Mouse (Mus musculus) forebrain, embryonic 11.5 days (tissue): ENCODE measurements around the gene Ddx41. TPM values are rescaled to one million over a fixed set of nuclear protein-coding genes. Genes with fewer than 3 reads are reported as not detected.
"Not testable (repeated sequence)": the region's sequence is repeated elsewhere in the genome, so short reads cannot be mapped to it uniquely, and the experiment has no call there.

ENCODE experiments used
- ATAC-seq: fragments of 200-750 bp; cut with Nextera tagmentation; replicated peaks from 2 replicates; pipeline ENCODE4 v1.8.0; 2017; ENCODE audit warnings: moderate TSS enrichment; ENCODE audit not compliant: low FRiP score
- DNase-seq: peaks from one replicate; pipeline ENCODE4 v3.0.0-alpha.2; 2017; ENCODE audit warnings: low spot score
- H3K27ac ChIP-seq: fragments of 300-500 bp; sonication (generic); 2 replicates; pipeline ENCODE4 v1.5.1; 2014; ENCODE audit warnings: low read depth, low read length
- H3K27me3 ChIP-seq: fragments of 300-500 bp; sonication (generic); 2 replicates; pipeline ENCODE4 v1.6.1; 2014; ENCODE audit warnings: mild to moderate bottlenecking, low read length, mixed read lengths; ENCODE audit not compliant: control insufficient read depth, insufficient read depth
- H3K36me3 ChIP-seq: fragments of 300-500 bp; sonication (generic); 2 replicates; pipeline ENCODE4 v1.6.1; 2014; ENCODE audit warnings: mild to moderate bottlenecking, low read length, moderate library complexity, mixed read lengths; ENCODE audit not compliant: control insufficient read depth, insufficient read depth
- H3K4me1 ChIP-seq: fragments of 300-500 bp; sonication (generic); replicated peaks from 2 replicates; pipeline ENCODE4 v1.6.1; 2014; ENCODE audit warnings: low read length, mixed read lengths; ENCODE audit not compliant: control insufficient read depth, insufficient read depth
- H3K4me2 ChIP-seq: fragments of 300-500 bp; sonication (generic); 2 replicates; pipeline ENCODE4 v1.6.1; 2014; ENCODE audit warnings: low read depth, mild to moderate bottlenecking, low read length, moderate library complexity, mixed read lengths; ENCODE audit not compliant: severe bottlenecking
- H3K4me3 ChIP-seq: fragments of 300-500 bp; sonication (generic); 2 replicates; pipeline ENCODE4 v1.5.1; 2014; ENCODE audit warnings: low read depth, low read length
- H3K9ac ChIP-seq: fragments of 300-500 bp; sonication (generic); 2 replicates; pipeline ENCODE4 v1.6.1; 2014; ENCODE audit warnings: low read length
- H3K9me3 ChIP-seq: fragments of 300-500 bp; sonication (generic); 2 replicates; pipeline ENCODE4 v1.6.1; 2016; ENCODE audit warnings: low read length, mixed read lengths; ENCODE audit not compliant: control insufficient read depth
- WGBS: fragments of 180-500 bp; shearing (Covaris S2); extraction: QIAGEN DNeasy Blood & Tissue Kit; methylation state at CpG from one replicate; pipeline ENCODE4 v1.1.7; 2014; 5-methylcytosine and 5-hydroxymethylcytosine counted together
- polyA plus RNA-seq: library from polyadenylated mRNA; unstranded; fragments of >200 nt; fragmentation: Nextera tagmentation; extraction: Ambion mirVana; gene quantifications from 2 replicates; pipeline ENCODE4 v1.2.1, GENCODE M21; 2014

Ddx41 gene
- polyA plus RNA-seq = 79.3 and 79.5 TPM in 2 replicates

GRCm38 (mm10) chr13:55536194-55537175, at the start of gene Ddx41:
Gene Ddx41 (minus strand): TSS chr13:55536658.
- under 1% methylated on average over 70 of the region's 70 CpGs for WGBS
- Histone ChIP-seq H3K27me3 (no peaks in the 10 kb centered on the region), H3K9me3 (no peaks in the 10 kb centered on the region), H3K4me1 (peaks cover 8% of the 10 kb centered on the region; the same call in 1 of the 2 replicates), H3K4me2 (peak within 1 kb of the TSS; percentile 93), H3K27ac (no peak within 1 kb of the TSS), H3K9ac (peak within 1 kb of the TSS; percentile 87), H3K36me3 (peaks cover 12% of the 10 kb centered on the region), H3K4me3 (peak within 1 kb of the TSS; percentile 92)
- peak; percentile 98 for DNase-seq
- ATAC-seq = peak; percentile 97

- Histone ChIP-seq H3K27me3 (no peaks in the 10 kb centered on the region), H3K4me2 (no peak overlapping the region), H3K27ac (no peak overlapping the region), H3K9ac (no peak overlapping the region), H3K4me1 (no peaks in the 10 kb centered on the region), H3K4me3 (no peak overlapping the region), H3K36me3 (no peaks in the 10 kb centered on the region), H3K9me3 (no peaks in the 10 kb centered on the region)
- WGBS = 86% methylated on average over 4 of the region's 4 CpGs
- no peak for ATAC-seq
- DNase-seq = no peak
Measured at GRCm38 (mm10) chr13:55578086-55578485, 41.6 kb upstream of the Ddx41 start.

GRCm38 (mm10) chr13:55576872-55577271, 40.4 kb upstream of the Ddx41 start:
- H3K27me3 ChIP-seq, H3K27ac ChIP-seq, H3K4me3 ChIP-seq, H3K4me2 ChIP-seq, ATAC-seq, H3K9ac ChIP-seq, H3K4me1 ChIP-seq, DNase-seq, H3K36me3 ChIP-seq, H3K9me3 ChIP-seq: not testable (repeated sequence)
- WGBS = 79% methylated on average over 7 of the region's 7 CpGs

GRCm38 (mm10) chr13:55575932-55576331, 39.5 kb upstream of the Ddx41 start:
- H3K4me3 ChIP-seq = no peak overlapping the region
- 67% methylated on average over 5 of the region's 5 CpGs for WGBS
- H3K4me1 ChIP-seq = no peaks in the 10 kb centered on the region; the same call in 1 of the 2 replicates
- H3K27ac ChIP-seq = no peak overlapping the region
- H3K9me3 ChIP-seq = no peaks in the 10 kb centered on the region
- no peak overlapping the region for H3K9ac ChIP-seq
- H3K4me2 ChIP-seq = no peak overlapping the region
- DNase-seq (no peak), ATAC-seq (no peak)
- no peaks in the 10 kb centered on the region for H3K36me3 ChIP-seq
- no peaks in the 10 kb centered on the region for H3K27me3 ChIP-seq

- Histone ChIP-seq H3K9ac (no peak overlapping the region), H3K27ac (no peak overlapping the region), H3K36me3 (no peaks in the 10 kb centered on the region), H3K27me3 (no peaks in the 10 kb centered on the region), H3K4me3 (no peak overlapping the region), H3K4me1 (peaks cover 4% of the 10 kb centered on the region), H3K4me2 (no peak overlapping the region), H3K9me3 (no peaks in the 10 kb centered on the region)
- WGBS = 82% methylated on average over 5 of the region's 5 CpGs
- no peak for DNase-seq
- ATAC-seq = no peak
Measured at GRCm38 (mm10) chr13:55574321-55574720, 37.9 kb upstream of the Ddx41 start.

DNA sequence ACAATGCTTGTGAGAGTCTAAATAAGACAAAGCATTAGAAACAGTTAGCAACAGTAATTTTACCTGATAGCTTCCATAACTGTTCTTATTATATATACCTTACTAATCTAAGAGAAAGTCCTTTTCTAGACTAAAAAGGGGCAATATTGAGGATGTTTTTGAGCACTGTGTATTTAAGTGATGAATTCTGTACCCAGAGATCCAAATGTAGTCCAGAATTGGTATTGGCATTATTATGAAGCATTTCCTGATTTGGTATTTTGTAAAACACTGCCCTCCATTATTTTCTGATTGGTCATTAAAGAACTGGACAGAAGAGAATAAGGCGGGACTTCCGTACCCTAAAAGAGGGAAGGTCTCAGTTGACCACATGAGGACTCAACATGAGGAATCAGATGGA, 37.0 kb upstream of the Ddx41 start, which contains the start of gene Tmed9:
Tmed9 (plus strand) TSS at position 301 of the 400 bp plus-strand sequence.
- 98% methylated on average over 2 of the region's 2 CpGs for WGBS
- H3K4me3 ChIP-seq = no peak within 1 kb of the TSS

GRCm38 (mm10) chr13:55571977-55572376, 35.5 kb upstream of the Ddx41 start:
- no peaks in the 10 kb centered on the region for H3K27me3 ChIP-seq
- H3K9me3 ChIP-seq = no peaks in the 10 kb centered on the region
- H3K4me1 ChIP-seq = peaks cover 5% of the 10 kb centered on the region
- ATAC-seq = no peak
- no peaks in the 10 kb centered on the region for H3K36me3 ChIP-seq
- no peak overlapping the region for H3K9ac ChIP-seq
- no peak overlapping the region for H3K4me3 ChIP-seq
- no peak for DNase-seq
- H3K27ac ChIP-seq = no peak overlapping the region
- 87% methylated on average over 2 of the region's 2 CpGs for WGBS
- H3K4me2 ChIP-seq = no peak overlapping the region; the same call in 1 of the 2 replicates

More for the DNA sequence above, 37.0 kb upstream of the Ddx41 start, which contains the start of gene Tmed9:
- ATAC-seq = no peak
- Histone ChIP-seq H3K36me3 (no peaks in the 10 kb centered on the region), H3K4me1 (peaks cover 5% of the 10 kb centered on the region), H3K9ac (no peak within 1 kb of the TSS), H3K27ac (no peak within 1 kb of the TSS), H3K9me3 (no peaks in the 10 kb centered on the region), H3K27me3 (no peaks in the 10 kb centered on the region), H3K4me2 (no peak within 1 kb of the TSS)
- DNase-seq = no peak

DNA sequence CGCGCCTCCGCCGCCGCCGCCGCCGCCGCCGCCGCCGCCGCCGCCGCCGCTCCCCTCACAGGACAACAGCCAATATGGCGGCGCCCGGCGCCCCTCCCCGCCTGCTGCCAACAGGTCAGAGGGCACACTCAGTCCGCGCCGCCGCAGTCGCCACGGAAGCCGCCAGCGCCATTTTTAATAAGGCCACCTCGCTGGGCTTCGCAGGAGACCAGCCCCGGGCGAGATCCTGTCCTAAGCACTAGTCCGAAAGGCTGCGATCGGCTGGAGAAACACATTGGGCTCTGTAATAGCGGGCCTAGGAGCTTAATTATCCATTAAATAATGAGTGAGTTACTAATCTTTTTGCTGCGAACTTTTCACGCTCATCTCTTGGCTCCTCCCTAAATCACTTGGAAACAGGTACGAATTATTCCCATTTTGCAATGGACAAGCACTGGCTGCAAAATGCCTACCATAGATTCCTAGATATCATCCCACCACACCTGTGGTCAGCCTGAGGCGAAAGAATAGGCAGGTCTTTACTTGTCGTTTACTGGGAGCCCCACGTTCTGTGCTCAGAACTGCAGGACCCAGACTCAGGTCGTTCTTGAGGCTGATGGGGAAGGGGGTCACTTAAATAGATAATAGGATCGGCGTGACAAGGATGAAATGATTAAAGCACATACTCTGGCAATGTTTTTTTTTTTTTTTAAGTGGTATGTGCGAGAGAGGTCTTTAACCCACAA, 34.7 kb upstream of the Ddx41 start, which contains the start of gene Fam193b:
Fam193b (minus strand) TSS at position 94 of the 725 bp plus-strand sequence.
- H3K4me2 ChIP-seq = peak within 1 kb of the TSS; percentile 79
- peak within 1 kb of the TSS; percentile 99 for H3K4me3 ChIP-seq
- H3K36me3 ChIP-seq = no peaks in the 10 kb centered on the region
- DNase-seq (peak; percentile 98), ATAC-seq (peak; percentile 95)
- H3K4me1 ChIP-seq = peaks cover 5% of the 10 kb centered on the region
- 3% methylated on average over 47 of the region's 47 CpGs for WGBS
- peak within 1 kb of the TSS; percentile 81 for H3K27ac ChIP-seq
- peak within 1 kb of the TSS; percentile 98 for H3K9ac ChIP-seq
- H3K9me3 ChIP-seq = no peaks in the 10 kb centered on the region
- no peaks in the 10 kb centered on the region for H3K27me3 ChIP-seq
